Mouse (Mus musculus): ENCODE measurements at regions not wholly inside any gene's neighbourhood (a gene's known extent, or its start where the extent isn't known, plus 50 kb on each side); places are given as distances from the start of the nearest gene placed in this dataset.

- peak; percentile 80 for TF ChIP-seq CTCF (IDR thresholded peaks at IDR 0.05; ENCODE audit: low read depth)
- TF ChIP-seq EP300 (IDR thresholded peaks at IDR 0.05; ENCODE audit: low read depth) = no peak
These were observed 150.9 kb upstream of the Eef2kmt start for GRCm38 (mm10) chr16:5406711-5407110.

All from liver, embryonic 14.5 days (tissue).